Mouse (Mus musculus) skeletal muscle tissue, adult 2 months (tissue): ENCODE results near the gene Olfr1093.

Source experiments
- DNase-seq: peaks from one replicate; pipeline ENCODE4 v3.0.0-alpha.2; 2012; ENCODE audit warnings: low read depth, low spot score

Gene Olfr1093

DNA sequence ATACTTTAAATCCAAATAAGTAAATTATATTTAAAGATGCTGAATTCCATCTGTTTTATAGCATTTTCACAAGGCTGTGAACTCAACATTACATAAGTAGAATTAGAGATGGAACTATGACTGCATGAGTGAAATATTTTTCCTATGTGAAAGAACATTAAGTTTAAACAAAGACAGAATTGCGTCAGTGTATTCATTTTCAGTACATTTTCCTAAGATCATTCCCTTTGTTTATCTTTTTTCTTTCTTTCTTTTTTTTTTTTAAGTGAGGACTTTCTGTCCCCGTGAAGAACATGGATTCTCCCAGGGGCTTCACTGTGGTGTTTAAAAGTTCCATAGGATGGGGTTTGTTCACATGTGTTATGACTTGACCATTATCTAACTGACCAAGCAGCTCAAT is at the start of gene Olfr1093:
Gene Olfr1093 (plus strand): TSS at position 301 of the 400 bp plus-strand sequence.
- DNase-seq, result no peak

DNA sequence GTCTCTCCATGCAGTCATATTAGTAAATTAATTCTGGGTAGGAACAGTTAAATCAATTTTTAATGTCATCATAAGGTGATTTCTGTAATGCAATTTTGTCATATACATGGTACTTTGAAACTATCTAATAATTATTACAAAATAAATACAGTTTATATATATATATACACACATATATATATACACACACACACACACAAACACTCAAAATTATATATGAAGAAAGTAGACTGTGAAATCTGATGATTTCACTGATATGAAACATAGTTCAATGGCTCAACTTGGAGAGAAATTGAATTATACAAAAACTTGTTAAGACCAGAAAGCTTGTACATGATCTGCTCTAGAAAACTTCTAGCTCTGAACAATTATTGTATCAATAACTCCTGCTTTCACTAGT is 48.7 kb upstream of the Olfr1093 start, which contains the start of gene Olfr1089:
Gene Olfr1089 (minus strand): TSS at position 101 of the 400 bp plus-strand sequence.
- DNase-seq, result no peak

DNA sequence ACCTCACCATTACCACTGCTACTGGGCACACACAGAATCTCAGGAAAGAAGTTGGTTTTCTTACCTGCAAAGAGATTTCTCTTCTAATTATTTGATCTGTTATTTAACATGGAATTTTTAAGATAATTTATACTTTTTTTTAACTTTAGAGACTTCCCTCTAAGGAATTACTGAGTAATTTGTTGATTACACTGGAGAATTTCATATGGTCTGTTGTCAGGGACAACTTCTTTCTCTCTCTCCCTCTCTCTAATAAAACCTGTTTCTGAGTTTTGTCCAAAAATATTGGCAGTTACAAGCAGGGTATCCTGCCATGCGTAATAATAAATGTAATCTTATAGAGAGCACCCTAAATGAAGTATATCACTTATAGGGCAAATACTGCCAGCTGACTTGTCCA is 23.4 kb upstream of the Olfr1093 start, which contains the start of gene Olfr1090:
Gene Olfr1090 (minus strand): TSS at position 101 of the 400 bp plus-strand sequence.
- DNase-seq, result no peak

DNA sequence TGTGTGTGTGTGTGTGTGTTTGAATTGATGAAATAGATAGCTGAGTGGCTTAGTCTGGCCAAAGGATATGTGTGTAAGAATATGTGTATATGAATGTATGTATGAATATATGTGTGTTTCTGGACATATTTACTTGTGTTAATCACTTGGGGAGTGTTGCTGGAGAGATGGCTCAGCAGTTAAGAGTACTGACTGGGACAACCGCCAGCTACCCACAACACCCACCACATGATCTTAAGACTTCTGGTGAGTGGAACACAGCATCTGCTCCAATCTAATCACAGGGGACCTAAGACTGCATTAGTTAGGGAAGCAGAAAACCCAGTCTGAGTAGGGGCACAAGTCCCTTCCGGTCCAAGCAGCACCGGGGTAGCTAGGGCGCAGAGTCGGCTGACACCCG is 21.2 kb upstream of the Olfr1093 start:
- no peak for DNase-seq

DNA sequence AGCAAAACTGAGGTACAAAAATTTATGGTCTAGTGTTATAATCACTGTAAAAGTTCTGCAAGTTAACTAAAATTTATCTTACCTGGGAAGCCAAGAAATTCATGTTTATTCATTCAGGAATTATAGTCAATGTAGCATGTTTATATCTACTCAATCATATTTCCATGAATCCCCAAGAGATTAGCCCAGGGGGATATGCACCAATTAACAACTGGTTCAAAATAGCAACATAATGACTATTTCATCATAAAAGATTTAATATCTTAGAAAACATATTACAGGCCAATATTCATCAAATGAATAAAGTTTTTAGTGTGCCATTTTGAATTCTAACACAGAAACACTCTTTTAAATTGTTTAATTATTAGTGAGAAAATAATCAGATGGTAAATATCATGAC is 27.6 kb downstream of the Olfr1093 start, which contains the start of gene Olfr141:
Gene Olfr141 (minus strand): TSS at position 101 of the 400 bp plus-strand sequence.
- no peak for DNase-seq

DNA sequence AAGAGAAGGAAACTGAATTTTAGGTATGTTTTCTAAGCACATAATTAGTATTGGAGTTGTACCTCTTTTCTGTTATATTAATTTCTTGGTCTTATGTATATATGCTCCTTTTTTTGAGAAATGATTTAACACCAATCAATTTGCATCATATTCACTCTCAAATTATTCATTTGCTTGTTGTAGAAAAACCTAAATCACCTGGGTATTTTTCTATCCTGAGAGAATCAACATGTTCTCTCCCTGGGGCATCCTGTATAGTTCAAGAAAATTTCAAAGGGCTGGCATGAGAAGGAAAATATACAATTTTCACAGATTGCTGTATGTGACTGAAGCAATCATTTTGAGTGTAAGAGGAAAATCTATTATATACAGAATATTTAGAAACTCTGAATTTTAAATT is 42.1 kb downstream of the Olfr1093 start, which contains the start of gene Olfr1094:
Gene Olfr1094 (plus strand): TSS at position 301 of the 400 bp plus-strand sequence.
- no peak for DNase-seq
